Mouse (Mus musculus) adrenal gland (tissue): ENCODE measurements at regions not wholly inside any gene's neighbourhood (a gene's known extent, or its start where the extent isn't known, plus 50 kb on each side); places are given as distances from the start of the nearest gene placed in this dataset.
"Not testable (repeated sequence)": the region's sequence is repeated elsewhere in the genome, so short reads cannot be mapped to it uniquely, and the experiment has no call there.

Source experiments
- intact Hi-C: fragments of 180-260 bp; cut with DNase I; formaldehyde crosslinking; loops from one replicate; pipeline ENCODE4 v1.15.1; 2025

DNA sequence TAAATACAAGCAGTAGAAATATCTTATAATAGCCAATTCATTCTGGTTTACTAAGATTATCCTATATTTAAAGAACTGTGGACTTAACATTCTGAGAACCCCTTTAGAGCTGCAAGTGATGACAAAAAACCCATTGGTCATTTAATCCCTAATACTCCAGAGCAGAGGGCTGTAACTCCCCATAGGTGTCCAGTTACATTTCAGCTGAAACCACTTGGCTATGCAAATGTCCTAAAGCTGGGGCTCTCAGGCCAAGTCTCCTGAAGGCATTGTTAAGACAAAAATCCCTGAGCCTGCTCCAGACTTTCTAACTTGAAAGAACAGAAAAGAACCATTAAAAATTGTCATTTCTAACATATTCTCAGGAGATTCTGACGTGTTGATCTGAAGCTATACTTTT is 209.1 kb upstream of the Gap43 start:
- intact Hi-C loops = no loop called here

- intact Hi-C loops = no loop called here
These were observed 206.0 kb upstream of the Gap43 start for GRCm38 (mm10) chr16:42546229-42547163.

DNA sequence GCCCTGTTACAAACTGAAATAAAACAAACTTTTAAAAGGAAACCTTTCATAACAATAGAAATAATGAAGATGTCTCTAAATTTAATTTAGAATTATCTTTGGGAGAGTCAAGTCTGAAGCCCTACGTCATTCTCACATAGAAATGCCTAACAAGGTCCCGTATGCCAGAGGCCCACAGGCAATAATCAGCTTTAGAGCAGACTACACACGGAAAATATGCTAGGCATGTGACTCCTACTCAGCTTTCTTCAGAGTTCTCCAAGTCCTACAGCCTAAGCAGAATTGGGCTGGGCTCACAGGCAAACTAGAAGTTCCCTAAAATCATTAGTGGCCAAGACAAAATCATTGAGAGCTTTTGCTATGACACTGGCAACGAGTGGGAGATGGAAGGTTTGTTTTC is 176.9 kb upstream of the Gap43 start:
- intact Hi-C loops = no loop called here

GRCm38 (mm10) chr16:42515929-42516328 is 175.5 kb upstream of the Gap43 start:
- intact Hi-C loops = no loop called here

DNA sequence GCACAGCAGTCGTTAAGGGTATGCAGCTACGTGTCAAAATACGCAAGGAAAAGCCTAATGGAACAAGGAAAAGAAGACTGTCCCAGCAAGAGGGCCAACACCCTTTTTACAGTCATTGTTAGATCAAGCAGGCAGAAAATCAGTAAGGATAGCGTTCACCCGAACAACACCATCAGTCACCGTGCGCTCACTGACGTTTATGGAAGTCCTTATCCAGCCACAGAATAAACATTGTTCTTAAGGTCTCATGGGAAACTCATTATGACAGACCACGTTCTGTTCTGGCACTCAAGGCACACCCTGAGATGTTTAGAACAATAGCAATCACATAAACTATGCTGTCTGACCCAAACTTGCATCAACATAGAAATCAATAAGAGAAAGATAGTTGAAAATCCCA is 164.7 kb upstream of the Gap43 start:
- intact Hi-C loops = no loop called here

GRCm38 (mm10) chr16:42501713-42502112 is 161.3 kb upstream of the Gap43 start:
- intact Hi-C loops = no loop called here

GRCm38 (mm10) chr16:42501109-42501508 is 160.7 kb upstream of the Gap43 start:
- intact Hi-C loops = not testable (repeated sequence)

GRCm38 (mm10) chr16:42499514-42499913 is 159.1 kb upstream of the Gap43 start:
- intact Hi-C loops = no loop called here

GRCm38 (mm10) chr16:42498368-42498767 is 157.9 kb upstream of the Gap43 start:
- intact Hi-C loops = no loop called here

- intact Hi-C loops = no loop called here
These were observed 153.1 kb upstream of the Gap43 start for GRCm38 (mm10) chr16:42493596-42493995.

DNA sequence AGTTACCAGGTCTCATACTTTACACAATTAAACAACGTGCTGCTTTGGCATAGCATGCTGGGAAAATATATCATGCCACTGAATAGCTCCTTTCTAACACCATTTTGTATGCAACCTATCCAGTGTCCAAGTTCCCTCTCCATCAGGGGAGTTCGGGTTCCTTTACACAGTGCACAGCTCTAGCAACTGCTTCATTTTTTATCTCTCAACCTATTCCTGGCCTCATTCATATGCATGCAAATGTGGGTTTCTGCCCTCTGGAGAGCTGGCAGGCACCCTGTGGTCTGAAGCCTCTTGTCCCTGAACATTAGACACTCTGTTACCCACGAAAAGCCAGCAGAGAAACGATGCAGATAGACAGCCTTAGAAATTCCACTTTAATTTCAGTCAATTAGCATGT is 148.3 kb upstream of the Gap43 start:
- intact Hi-C loops = no loop called here

GRCm38 (mm10) chr16:42479978-42480377 is 139.5 kb upstream of the Gap43 start:
- intact Hi-C loops = no loop called here

DNA sequence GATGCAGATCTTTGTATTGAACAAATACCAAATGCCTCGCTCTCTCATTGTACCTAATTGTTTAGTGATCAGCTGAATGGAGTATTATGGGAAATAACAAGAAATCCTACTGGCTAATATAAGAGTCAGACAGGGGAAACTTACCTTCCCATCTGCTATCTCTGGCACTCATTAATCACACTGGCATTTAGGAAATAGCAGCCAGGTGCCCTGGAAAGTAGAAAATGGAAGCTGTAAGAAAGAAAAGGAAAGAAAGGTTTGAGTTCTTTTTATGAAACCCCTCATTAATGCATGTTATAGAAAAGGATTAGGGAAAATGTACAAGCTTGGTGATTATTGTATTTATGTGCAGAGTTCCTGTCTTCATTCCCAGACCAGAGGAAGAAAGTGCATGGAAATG is 126.5 kb upstream of the Gap43 start:
- intact Hi-C loops = no loop called here

DNA sequence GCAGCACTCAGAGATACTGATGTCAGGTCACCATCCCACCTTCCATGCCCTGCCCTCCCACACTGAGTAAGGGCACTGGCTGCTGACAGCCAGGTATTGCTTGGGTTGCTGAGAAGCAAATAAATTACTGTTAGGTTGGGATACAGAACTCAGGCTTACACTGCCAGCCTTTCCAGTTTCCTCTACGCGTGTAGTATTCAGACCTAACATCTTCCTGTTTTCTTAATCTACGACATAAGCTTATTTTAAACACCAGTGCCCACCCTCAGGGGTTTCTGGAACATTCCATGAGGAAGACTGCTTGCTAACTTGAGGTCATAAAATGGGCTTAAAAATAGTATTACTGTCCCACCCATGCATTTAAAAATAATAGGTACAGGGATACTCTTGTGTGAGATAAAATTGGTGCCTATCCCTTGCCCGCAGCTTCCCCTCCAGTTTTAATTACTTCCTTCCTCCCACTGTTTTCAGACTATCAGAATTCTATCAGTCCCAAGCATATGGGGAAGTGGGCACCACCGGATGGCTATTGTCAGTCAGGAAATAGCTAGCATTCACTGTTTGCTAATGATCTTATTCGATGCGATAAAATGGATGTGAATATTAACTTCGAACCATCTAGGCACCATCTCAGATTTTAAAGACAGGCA is 116.0 kb upstream of the Gap43 start:
- intact Hi-C loops = no loop called here

- intact Hi-C loops = no loop called here
These were observed 112.9 kb upstream of the Gap43 start for GRCm38 (mm10) chr16:42453338-42453737.

DNA sequence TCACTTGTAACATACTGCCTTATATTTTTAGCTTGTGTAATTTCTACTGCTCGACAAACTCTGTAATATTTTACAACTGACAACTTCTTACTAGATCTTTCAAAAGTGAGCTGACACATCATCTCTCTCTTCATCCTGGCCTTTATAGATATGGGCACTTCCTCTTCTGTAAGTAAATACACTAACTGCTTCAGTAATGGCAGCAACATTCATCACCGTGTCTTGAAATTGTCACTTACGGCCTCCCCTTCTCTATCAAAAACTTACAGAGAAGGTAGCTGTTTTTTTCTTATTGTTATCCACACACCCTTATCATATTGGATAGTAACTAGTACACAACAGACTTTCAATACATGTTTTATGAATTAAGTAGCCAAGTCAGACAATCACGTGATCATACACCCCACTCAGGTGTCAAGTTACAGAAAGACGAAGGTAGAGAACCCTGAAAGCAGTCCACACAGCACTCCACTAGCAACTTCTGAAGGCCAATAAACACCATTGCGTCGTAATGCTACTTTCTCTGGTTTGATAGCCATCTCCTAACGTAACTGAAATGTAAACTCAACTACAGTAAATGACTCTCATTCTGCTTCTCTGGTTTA is 109.5 kb upstream of the Gap43 start:
- intact Hi-C loops = no loop called here

DNA sequence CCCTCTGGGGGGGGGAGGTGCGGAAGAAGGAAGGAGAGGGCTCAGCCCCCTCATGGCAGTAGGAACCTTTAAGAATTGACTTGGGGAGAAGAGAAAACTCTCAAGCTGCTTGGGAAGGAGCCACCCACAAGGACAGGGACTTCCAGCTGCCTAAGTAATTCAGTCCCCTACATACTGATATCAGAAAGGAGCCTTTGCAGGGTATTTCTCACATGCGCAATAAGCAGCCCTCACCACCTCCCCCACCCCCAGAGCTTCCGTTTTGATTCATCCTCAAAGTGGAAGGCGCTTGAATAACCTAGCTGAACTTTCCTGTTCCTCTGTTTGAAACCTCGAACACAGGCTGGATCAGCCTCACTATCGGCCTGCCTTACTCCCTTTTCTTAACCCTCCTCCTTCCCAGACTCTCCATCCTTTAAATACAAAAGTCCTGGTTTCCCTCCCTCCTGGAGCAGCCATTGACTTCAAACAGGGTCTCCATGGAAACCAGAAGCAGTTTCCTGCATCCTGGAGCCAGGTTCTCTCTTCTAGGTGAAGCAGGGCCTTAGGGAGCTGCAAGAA is 104.5 kb upstream of the Gap43 start:
- intact Hi-C loops = no loop called here

- intact Hi-C loops = no loop called here
These were observed 104.0 kb upstream of the Gap43 start for GRCm38 (mm10) chr16:42444408-42444862.

DNA sequence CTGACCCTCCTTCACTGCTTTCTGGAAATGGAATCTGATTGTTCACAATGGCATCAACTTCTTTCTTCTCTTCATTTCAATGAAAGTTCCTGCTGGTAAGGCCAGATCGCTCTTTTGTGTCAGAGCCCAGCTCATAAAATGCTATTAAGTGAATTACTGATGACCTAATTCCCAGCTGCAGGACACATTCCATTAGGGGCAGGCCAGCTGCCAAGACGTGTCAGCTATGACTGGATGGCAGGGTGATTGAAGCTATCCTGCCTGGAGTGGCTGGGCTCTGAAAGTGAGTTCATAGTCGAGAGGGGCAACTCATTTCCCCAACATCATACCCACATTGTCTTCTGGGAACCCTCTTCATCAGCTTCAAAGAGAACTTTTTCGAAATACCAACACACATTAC is 100.4 kb upstream of the Gap43 start:
- intact Hi-C loops = no loop called here

GRCm38 (mm10) chr16:42431529-42431928 is 91.1 kb upstream of the Gap43 start:
- intact Hi-C loops = no loop called here

DNA sequence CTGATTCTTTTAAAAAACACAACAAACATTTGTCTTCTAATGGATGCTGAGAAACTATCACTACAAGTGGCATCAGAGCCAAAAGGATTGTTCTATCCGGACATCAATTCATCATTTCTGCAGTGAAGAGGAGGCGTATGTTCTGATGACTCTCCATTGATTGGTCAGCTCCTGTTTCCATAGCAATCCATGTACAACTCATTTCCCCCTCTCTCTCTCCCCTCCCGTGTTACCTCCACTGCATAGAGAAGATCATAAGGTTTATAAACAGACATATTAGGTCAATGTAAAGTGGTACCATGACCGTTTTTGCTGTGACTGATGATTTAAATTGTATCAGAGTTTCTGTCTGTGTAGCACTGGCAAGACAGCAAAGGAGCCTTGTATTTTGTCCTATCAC is 76.2 kb upstream of the Gap43 start:
- intact Hi-C loops = no loop called here

DNA sequence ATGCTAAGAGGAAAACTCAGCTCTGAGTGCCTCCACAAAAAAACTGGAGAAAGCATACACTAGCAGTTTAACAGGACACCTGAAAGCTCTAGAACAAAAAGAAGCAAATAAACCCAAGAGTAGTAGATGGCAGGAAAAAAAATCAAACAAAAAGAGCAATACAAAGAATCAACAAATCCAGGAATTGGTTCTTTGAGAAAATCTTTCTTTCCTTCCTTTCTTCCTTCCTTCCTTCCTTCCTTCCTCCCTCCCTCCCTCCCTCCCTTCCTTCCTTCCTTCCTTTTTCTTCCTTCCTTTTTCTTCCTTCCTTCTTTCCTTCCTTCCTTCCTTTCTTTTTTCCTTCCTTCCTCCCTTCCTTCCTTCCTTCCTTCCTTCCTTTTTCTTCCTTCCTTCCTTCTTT is 71.6 kb upstream of the Gap43 start:
- intact Hi-C loops = not testable (repeated sequence)
